ENCODE assay signal across 16 mouse cellular contexts in the genomic region with DNA sequence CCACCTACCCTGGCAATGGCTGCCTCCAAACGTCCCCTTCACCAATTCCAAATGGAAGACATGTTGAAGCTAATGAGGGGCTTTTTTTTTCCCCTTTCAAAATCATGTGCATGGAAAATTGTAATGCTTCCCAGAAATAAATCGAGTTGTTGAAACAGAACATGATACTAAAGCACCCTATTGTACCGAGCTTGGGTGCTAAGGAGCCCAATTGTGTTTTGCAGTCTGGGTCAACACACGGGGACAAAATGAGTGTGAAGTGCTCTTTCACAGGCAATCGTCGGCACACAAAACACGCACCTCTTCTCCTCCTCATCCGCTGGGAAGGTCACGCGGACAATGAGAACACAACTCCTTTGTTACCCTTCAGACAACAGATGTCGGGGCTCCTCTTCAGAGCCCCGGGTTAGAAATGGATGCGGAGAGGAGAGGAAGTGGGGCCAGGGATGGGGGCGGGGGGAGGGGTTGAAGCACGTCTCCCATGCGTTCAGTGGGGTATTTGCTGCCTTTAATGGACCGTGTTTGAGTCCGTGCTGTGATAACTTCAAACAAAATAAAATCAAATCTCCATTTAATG. TPM values are rescaled to one million over a fixed set of nuclear protein-coding genes. Genes with fewer than 3 reads are reported as not detected.
A peak's percentile ranks its signal among the peaks of the same experiment; 100 is the strongest.
DNase-seq lines count a peak whose midpoint lies in the region; ATAC-seq and TF ChIP-seq lines count a peak whose summit lies in the region.
"Had no signal": no experiment of that assay in that cellular context is flagged by ENCODE, and none has a peak within 500 bp of the region (broad histone marks: within the 10 kb centered on the region; RNA-seq: fewer than 3 reads in every experiment).

No protein-coding gene starts in this region.

- no peak for TF ChIP-seq CTCF in forebrain, postnatal 0 days (IDR thresholded peaks at IDR 0.05; ENCODE audit: low read depth)

- H3K27me3 ChIP-seq in embryonic facial prominence, embryonic 11.5 days (ENCODE audit: control insufficient read depth, insufficient read depth, low read length), result no peaks in the 10 kb centered on the region
- no peaks in the 10 kb centered on the region for H3K27me3 ChIP-seq in forebrain, postnatal 0 days (ENCODE audit: insufficient read depth, low read length)
- H3K27me3 ChIP-seq in midbrain, embryonic 12.5 days, result peaks cover 31% of the 10 kb centered on the region
- H3K27me3 ChIP-seq: CH12.LX; intestine, embryonic 15.5 days; liver, embryonic 15.5 days had no signal

- no peak overlapping the region for H3K27ac ChIP-seq in embryonic facial prominence, embryonic 11.5 days (replicated peaks; ENCODE audit: low read depth, low read length)
- H3K27ac ChIP-seq in forebrain, postnatal 0 days (ENCODE audit: low read depth, low read length), result no peak overlapping the region
- H3K27ac ChIP-seq in midbrain, embryonic 12.5 days (replicated peaks), result no peak overlapping the region; the same call in 1 of the 2 replicates
- H3K27ac ChIP-seq: intestine, embryonic 15.5 days; liver, embryonic 15.5 days had no signal

- H3K9me3 ChIP-seq in embryonic facial prominence, embryonic 11.5 days (replicated peaks; ENCODE audit: control insufficient read depth, low read length), result no peaks in the 10 kb centered on the region
- no peaks in the 10 kb centered on the region for H3K9me3 ChIP-seq in forebrain, postnatal 0 days (ENCODE audit: low read length)
- no peaks in the 10 kb centered on the region for H3K9me3 ChIP-seq in midbrain, embryonic 12.5 days
- H3K9me3 ChIP-seq: intestine, embryonic 15.5 days; liver, embryonic 15.5 days had no signal

- peak; percentile 28 for DNase-seq in embryonic facial prominence, embryonic 11.5 days (ENCODE audit: low spot score)
- DNase-seq in forebrain, postnatal 0 days, result no peak
- DNase-seq in retina, embryonic 14.5 days (ENCODE audit: low spot score), result peak; percentile 56
- DNase-seq in kidney, postnatal 36 days, result no peak
- DNase-seq in frontal cortex, postnatal 36 days (ENCODE audit: low spot score in 2 of 2), result no peak
- no peak for DNase-seq in cerebellum, adult 9-11 months
- DNase-seq: cerebellum, adult 2 months; gastrocnemius, postnatal 25 days; lung, postnatal 4 days had no signal

- 28% methylated on average over 18 of the region's 18 CpGs for WGBS in embryonic facial prominence, embryonic 11.5 days
- 24% methylated on average over 18 of the region's 18 CpGs for WGBS in forebrain, postnatal 0 days
- 30% methylated on average over 18 of the region's 18 CpGs for WGBS in midbrain, embryonic 12.5 days

- no peak overlapping the region for H3K4me2 ChIP-seq in embryonic facial prominence, embryonic 11.5 days (ENCODE audit: low read depth, low read length)
- peak overlapping the region; percentile 31 for H3K4me2 ChIP-seq in forebrain, postnatal 0 days (ENCODE audit: low read depth)
- peak overlapping the region; percentile 38 for H3K4me2 ChIP-seq in midbrain, embryonic 12.5 days (replicated peaks)
- H3K4me2 ChIP-seq: intestine, embryonic 15.5 days; liver, embryonic 15.5 days had no signal

- no peaks in the 10 kb centered on the region for H3K4me1 ChIP-seq in embryonic facial prominence, embryonic 11.5 days (ENCODE audit: control insufficient read depth, insufficient read depth, low read length)
- no peaks in the 10 kb centered on the region for H3K4me1 ChIP-seq in forebrain, postnatal 0 days (ENCODE audit: insufficient read depth)
- H3K4me1 ChIP-seq in midbrain, embryonic 12.5 days, result peaks cover 6% of the 10 kb centered on the region; the same call in 1 of the 2 replicates
- H3K4me1 ChIP-seq: intestine, embryonic 15.5 days; liver, embryonic 15.5 days had no signal

- no peak overlapping the region for H3K9ac ChIP-seq in embryonic facial prominence, embryonic 11.5 days (replicated peaks; ENCODE audit: low read length)
- no peak overlapping the region for H3K9ac ChIP-seq in forebrain, postnatal 0 days
- no peak overlapping the region for H3K9ac ChIP-seq in midbrain, embryonic 12.5 days (replicated peaks)
- H3K9ac ChIP-seq: intestine, embryonic 15.5 days; liver, embryonic 15.5 days had no signal

- ATAC-seq in embryonic facial prominence, embryonic 11.5 days (replicated peaks; ENCODE audit: insufficient number of reproducible peaks, low FRiP score, low TSS enrichment, low read depth), result no peak
- ATAC-seq in forebrain, postnatal 0 days, result no peak
- ATAC-seq in midbrain, embryonic 12.5 days (ENCODE audit: low FRiP score, low read depth), result peak; percentile 62; the same call in 1 of the 2 replicates
- ATAC-seq: intestine, embryonic 15.5 days had no signal

- H3K4me3 ChIP-seq in embryonic facial prominence, embryonic 11.5 days (ENCODE audit: low read depth, low read length), result no peak overlapping the region
- 0 out of 2 replicates have a peak overlapping the region, but pooled peaks have one; percentile 12 for H3K4me3 ChIP-seq in forebrain, postnatal 0 days (ENCODE audit: low read depth, low read length)
- 0 out of 2 replicates have a peak overlapping the region, but pooled peaks have one; percentile 15 for H3K4me3 ChIP-seq in midbrain, embryonic 12.5 days
- H3K4me3 ChIP-seq: intestine, embryonic 15.5 days; liver, embryonic 15.5 days had no signal

- no peaks in the 10 kb centered on the region for H3K36me3 ChIP-seq in embryonic facial prominence, embryonic 11.5 days (replicated peaks; ENCODE audit: control insufficient read depth, insufficient read depth, low read depth, low read length)
- no peaks in the 10 kb centered on the region for H3K36me3 ChIP-seq in forebrain, postnatal 0 days (ENCODE audit: insufficient read depth)
- no peaks in the 10 kb centered on the region for H3K36me3 ChIP-seq in midbrain, embryonic 12.5 days
- H3K36me3 ChIP-seq: intestine, embryonic 15.5 days; liver, embryonic 15.5 days had no signal

RNA-seq across cellular contexts. Expression of gene Jhy, which starts 14.8 kb away (rescaled TPM):
- polyA plus RNA-seq in embryonic facial prominence, embryonic 11.5 days (2014; fragmentation: Nextera tagmentation; extraction: Ambion mirVana), result 0.38 and 0.45 TPM in 2 replicates
- total RNA-seq in forebrain, postnatal 0 days (2014; rRNA removed), result 0.46 and 1.0 TPM in 2 replicates
- 0.53 and 1.1 TPM in 2 replicates for polyA plus RNA-seq in forebrain, postnatal 0 days (2015; fragmentation: Nextera tagmentation; extraction: Ambion mirVana)
- polyA plus RNA-seq in midbrain, embryonic 12.5 days (2016; fragmentation: Nextera tagmentation; extraction: Ambion mirVana), result 1.5 and 2.7 TPM in 2 replicates
- total RNA-seq: CH12.LX; gastrocnemius, postnatal 25 days; neutrophil, adult 5-6 weeks had no signal
- polyA plus RNA-seq: heart, embryonic 14.5 days; liver, embryonic 15.5 days had no signal

RNA-seq across cellular contexts. Expression of gene Crtam, which starts 55.3 kb away (rescaled TPM):
- polyA plus RNA-seq in embryonic facial prominence, embryonic 11.5 days (2014; fragmentation: Nextera tagmentation; extraction: Ambion mirVana), result 0.32 TPM in 1 of 2 replicates, not detected in the other
- total RNA-seq in forebrain, postnatal 0 days (2014; rRNA removed), result 0.10 and 0.54 TPM in 2 replicates
- polyA plus RNA-seq in forebrain, postnatal 0 days (2015; fragmentation: Nextera tagmentation; extraction: Ambion mirVana), result 0.11 and 0.14 TPM in 2 replicates
- polyA plus RNA-seq in midbrain, embryonic 12.5 days (2016; fragmentation: Nextera tagmentation; extraction: Ambion mirVana), result not detected in 2 replicates
- total RNA-seq: CH12.LX; gastrocnemius, postnatal 25 days; layer of hippocampus, adult 8-10 months had no signal
- polyA plus RNA-seq: heart, embryonic 14.5 days; liver, embryonic 15.5 days had no signal

Comparison
In these comparisons a context has a peak if more than half of its experiments do, and no peak if none do; other contexts are left out.
1. DNase-seq: peak in embryonic facial prominence, embryonic 11.5 days (single experiment) and retina, embryonic 14.5 days (single experiment); none in forebrain, postnatal 0 days (single experiment), kidney, postnatal 36 days (0 of 2), frontal cortex, postnatal 36 days (0 of 2) and cerebellum, adult 9-11 months (single experiment).